11 mouse cellular contexts compared by ENCODE assay signal in the genomic region with DNA sequence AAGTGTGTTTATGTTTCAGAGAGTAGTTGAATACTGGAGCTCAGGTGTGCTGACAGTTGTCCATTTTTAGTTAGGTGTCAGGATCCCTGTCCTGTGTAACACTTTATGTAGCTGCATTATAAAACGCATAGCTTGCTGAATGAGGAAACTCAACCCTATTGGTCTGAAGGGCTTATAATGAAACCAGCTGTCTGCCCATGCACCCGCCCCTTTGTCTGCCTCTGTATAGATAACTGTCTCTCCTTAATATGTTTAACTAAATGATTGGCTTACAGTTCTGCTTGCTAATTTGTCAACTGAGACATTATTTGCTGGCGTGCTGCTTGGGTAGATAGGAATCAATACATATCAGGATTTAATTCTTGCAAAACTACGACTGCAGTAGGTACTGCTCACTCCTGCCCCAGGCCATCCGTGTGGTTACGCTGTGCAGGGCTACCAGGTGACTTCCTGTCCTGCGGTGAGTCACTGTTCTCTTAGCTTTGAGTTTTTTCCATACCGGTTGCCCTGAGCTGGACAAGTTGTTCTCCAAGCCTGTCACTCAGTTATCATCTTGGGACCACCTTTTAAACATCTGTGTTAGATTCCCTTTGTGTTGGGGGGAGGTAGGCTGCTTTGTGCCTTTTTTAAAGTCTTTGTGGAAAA. TPM values are rescaled to one million over a fixed set of nuclear protein-coding genes. Genes with fewer than 3 reads are reported as not detected.
DNase-seq lines count a peak whose midpoint lies in the region; ATAC-seq and TF ChIP-seq lines count a peak whose summit lies in the region.
"Had no signal": no experiment of that assay in that cellular context is flagged by ENCODE, and none has a peak within 500 bp of the region (broad histone marks: within the 10 kb centered on the region; RNA-seq: fewer than 3 reads in every experiment).

No protein-coding gene starts in this region.

- 55% methylated on average over 8 of the region's 8 CpGs for WGBS in lung, postnatal 0 days
- 76% methylated on average over 8 of the region's 8 CpGs for whole genome bisulfite sequencing in forebrain, embryonic 11.5 days

- TF ChIP-seq CTCF in lung, postnatal 0 days (IDR thresholded peaks at IDR 0.05), result no peak
- no peak for TF ChIP-seq CTCF in MEL (IDR thresholded peaks at IDR 0.05 in 2 of 3, conservative IDR thresholded peaks at IDR 0.05 in 1 of 3; ENCODE audit: control insufficient read depth in 1 of 3, insufficient read depth in 1 of 3, low read depth in 2 of 3, low read length in 3 of 3, poor library complexity in 1 of 3, severe bottlenecking in 1 of 3)

- H3K9me3 ChIP-seq in lung, postnatal 0 days (ENCODE audit: low read length), result no peaks in the 10 kb centered on the region
- H3K9me3 ChIP-seq in MEL (replicated peaks; ENCODE audit: insufficient read depth, low read length), result no peaks in the 10 kb centered on the region
- H3K9me3 ChIP-seq in forebrain, embryonic 11.5 days (ENCODE audit: control insufficient read depth, low read length), result no peaks in the 10 kb centered on the region

- H3K4me2 ChIP-seq in lung, postnatal 0 days (replicated peaks; ENCODE audit: low read depth, low read length), result no peak overlapping the region
- no peak overlapping the region for H3K4me2 ChIP-seq in forebrain, embryonic 11.5 days (ENCODE audit: low read depth, low read length, severe bottlenecking)

- TF ChIP-seq EP300 in lung, postnatal 0 days (IDR thresholded peaks at IDR 0.05), result no peak
- TF ChIP-seq EP300 in MEL (IDR thresholded peaks at IDR 0.05; ENCODE audit: low read depth in 1 of 2, low read length in 2 of 2), result no peak

- peaks cover 27% of the 10 kb centered on the region for H3K4me1 ChIP-seq in lung, postnatal 0 days (ENCODE audit: insufficient read depth, low read depth, low read length)
- H3K4me1 ChIP-seq in MEL (ENCODE audit: control insufficient read depth in 1 of 2, insufficient read depth in 2 of 2, low read length in 2 of 2), result peaks cover 22 to 38% of the 10 kb centered on the region in 2 experiments
- H3K4me1 ChIP-seq in forebrain, embryonic 11.5 days (replicated peaks; ENCODE audit: control insufficient read depth, insufficient read depth, low read length), result no peaks in the 10 kb centered on the region

- no peaks in the 10 kb centered on the region for H3K36me3 ChIP-seq in lung, postnatal 0 days (ENCODE audit: insufficient read depth, low read length)
- peaks cover 0 to 27% of the 10 kb centered on the region in 2 experiments; a peak in 2 of 4 replicates for H3K36me3 ChIP-seq in MEL (ENCODE audit: control insufficient read depth in 1 of 2, insufficient read depth in 2 of 2, low read length in 2 of 2)
- no peaks in the 10 kb centered on the region for H3K36me3 ChIP-seq in forebrain, embryonic 11.5 days (ENCODE audit: control insufficient read depth, insufficient read depth, low read length)

- DNase-seq in lung, postnatal 0 days (ENCODE audit: low spot score), result peak; percentile 63
- no peak for DNase-seq in lung, adult 18-20 months
- peak; percentile 81 for DNase-seq in MEL (ENCODE audit: low read depth, low spot score)
- DNase-seq in cerebellum, adult 8-10 months, result no peak
- no peak for DNase-seq in forebrain, embryonic 11.5 days (ENCODE audit: low spot score)
- DNase-seq in left cerebral cortex, postnatal 4 days, result no peak
- DNase-seq: kidney, adult 18-20 months had no signal

- H3K27ac ChIP-seq in lung, postnatal 0 days (ENCODE audit: low read length), result 0 out of 2 replicates have a peak overlapping the region, but pooled peaks have one; percentile 17
- H3K27ac ChIP-seq in MEL (ENCODE audit: control insufficient read depth, low read depth, low read length), result peak overlapping the region; percentile 11
- H3K27ac ChIP-seq in forebrain, embryonic 11.5 days (ENCODE audit: low read depth, low read length), result no peak overlapping the region

- H3K4me3 ChIP-seq in lung, postnatal 0 days (ENCODE audit: low read depth, low read length), result no peak overlapping the region
- H3K4me3 ChIP-seq in MEL (ENCODE audit: control insufficient read depth in 1 of 2, insufficient read depth in 1 of 2, low read depth in 2 of 2, low read length in 2 of 2), result peak overlapping the region; percentile 46 to 49
- no peak overlapping the region for H3K4me3 ChIP-seq in forebrain, embryonic 11.5 days (ENCODE audit: low read depth, low read length)

- H3K79me2 ChIP-seq in MEL (ENCODE audit: control insufficient read depth, insufficient read depth, low read length, poor library complexity), result no peaks in the 10 kb centered on the region

- no peak for TF ChIP-seq RAD21 in MEL (IDR thresholded peaks at IDR 0.05; ENCODE audit: low read depth, low read length)

- ATAC-seq in lung, postnatal 0 days, result peak; percentile 27; the same call in 1 of the 2 replicates
- ATAC-seq in inflammation-experienced regulatory T-cells, adult 6 months, result peak; percentile 80
- ATAC-seq in neutrophil, adult 5-6 weeks (ENCODE audit: extremely low read depth, insufficient number of reproducible peaks, low FRiP score, poor library complexity, severe bottlenecking), result peak; percentile 51
- no peak for ATAC-seq in forebrain, embryonic 11.5 days (replicated peaks; ENCODE audit: low FRiP score)
- ATAC-seq: Patski had no signal

- no peak for TF ChIP-seq POLR2A in MEL (IDR thresholded peaks at IDR 0.05; ENCODE audit: control insufficient read depth in 1 of 2, insufficient read depth in 1 of 2, low read depth in 1 of 2, low read length in 2 of 2, poor library complexity in 1 of 2)

- no peak overlapping the region for H3K9ac ChIP-seq in lung, postnatal 0 days (replicated peaks; ENCODE audit: low read depth)
- peak overlapping the region; percentile 2; the same call in 1 of the 2 replicates for H3K9ac ChIP-seq in MEL (ENCODE audit: control insufficient read depth, low read depth, low read length, poor library complexity, severe bottlenecking)
- no peak overlapping the region for H3K9ac ChIP-seq in forebrain, embryonic 11.5 days (ENCODE audit: low read length)

- intact Hi-C loops in left cerebral cortex, postnatal 4 days (cut with DNase I), result no loop called here

- H3K27me3 ChIP-seq in lung, postnatal 0 days (replicated peaks; ENCODE audit: insufficient read depth, low read length), result no peaks in the 10 kb centered on the region
- H3K27me3 ChIP-seq in MEL (ENCODE audit: control insufficient read depth in 1 of 2, insufficient read depth in 2 of 2, low read length in 2 of 2), result no peaks in the 10 kb centered on the region
- H3K27me3 ChIP-seq in forebrain, embryonic 11.5 days (ENCODE audit: control insufficient read depth, insufficient read depth, low read length), result no peaks in the 10 kb centered on the region
- H3K27me3 ChIP-seq: Patski had no signal

TF ChIP-seq in MEL, 35 proteins besides CTCF, POLR2A, EP300 and RAD21:
- peak; percentile 81 for TF ChIP-seq GATA1 (IDR thresholded peaks at IDR 0.05; ENCODE audit: low read depth, low read length)
- peak; percentile 8; the same call in 1 of the 2 replicates for TF ChIP-seq BHLHE40 (IDR thresholded peaks at IDR 0.05; ENCODE audit: borderline replicate concordance, low read depth, low read length)
- TF ChIP-seq RCOR1 (IDR thresholded peaks at IDR 0.05; ENCODE audit: low read depth, low read length), result 0 out of 2 replicates have a peak, but pooled peaks have one; percentile 13
- 0 out of 2 replicates have a peak, but pooled peaks have one; percentile 27 for TF ChIP-seq TCF12 (IDR thresholded peaks at IDR 0.05; ENCODE audit: low read depth, low read length)
- peak; percentile 51; the same call in 1 of the 2 replicates for TF ChIP-seq SIN3A (IDR thresholded peaks at IDR 0.05; ENCODE audit: low read length)
- peak; percentile 69; the same call in 1 of the 2 replicates for TF ChIP-seq MAFK (IDR thresholded peaks at IDR 0.05; ENCODE audit: borderline replicate concordance, low read depth, low read length)
- TF ChIP-seq CHD1 (IDR thresholded peaks at IDR 0.05; ENCODE audit: low read depth, low read length), result no peak
- TF ChIP-seq ETS1 (IDR thresholded peaks at IDR 0.05; ENCODE audit: low read depth, low read length), result peak; percentile 85
- TF ChIP-seq POLR2AphosphoS5 (IDR thresholded peaks at IDR 0.05; ENCODE audit: borderline replicate concordance, low read depth, low read length), result no peak
- no peak for TF ChIP-seq UBTF (IDR thresholded peaks at IDR 0.05; ENCODE audit: borderline replicate concordance, insufficient read depth, low read depth, low read length)
- peak; percentile 27; the same call in 1 of the 2 replicates for TF ChIP-seq USF1 (IDR thresholded peaks at IDR 0.05; ENCODE audit: low read depth, low read length)

RNA-seq across cellular contexts. Expression of a gene that starts 13.4 kb away (rescaled TPM):
- 54.6 and 55.3 TPM in 2 replicates for polyA plus RNA-seq in lung, postnatal 0 days (2015; fragmentation: Nextera tagmentation; extraction: Ambion mirVana)
- 7.3 and 7.6 TPM in 2 replicates for total RNA-seq in MEL (2012; rRNA removed)
- polyA plus RNA-seq in MEL (2012; ENCODE audit: insufficient read depth in 1 of 2, insufficient read length in 2 of 2, low read depth in 1 of 2, low replicate concordance in 2 of 2, missing spikeins in 1 of 2), result 10 to 100 TPM in 1 of 2 experiments, not detected in 1; 40.5 TPM
- polyA plus RNA-seq in inflammation-experienced regulatory T-cells, adult 6 months (2017; shearing (Covaris generic)), result 10 to 100 TPM; 55.1 to 93.1 (median 65.4) TPM
- total RNA-seq in neutrophil, adult 5-6 weeks (2017), result 43.6 and 47.0 TPM in 2 replicates
- polyA plus RNA-seq in forebrain, embryonic 11.5 days (2014; fragmentation: Nextera tagmentation; extraction: Ambion mirVana), result 3.6 and 5.0 TPM in 2 replicates
- total RNA-seq in left cerebral cortex, postnatal 4 days (2021), result 1 to 10 TPM; 7.3 to 9.2 TPM

RNA-seq across cellular contexts. Expression of a gene that starts 47.5 kb away (rescaled TPM):
- 5.1 and 13.2 TPM in 2 replicates for polyA plus RNA-seq in lung, postnatal 0 days (2015; fragmentation: Nextera tagmentation; extraction: Ambion mirVana)
- not detected in 2 replicates for total RNA-seq in MEL (2012; rRNA removed)
- polyA plus RNA-seq in MEL (2012; ENCODE audit: insufficient read depth in 1 of 2, insufficient read length in 2 of 2, low read depth in 1 of 2, low replicate concordance in 2 of 2, missing spikeins in 1 of 2), result not detected
- polyA plus RNA-seq in inflammation-experienced regulatory T-cells, adult 6 months (2017; shearing (Covaris generic)), result not detected
- not detected in 2 replicates for total RNA-seq in neutrophil, adult 5-6 weeks (2017)
- polyA plus RNA-seq in forebrain, embryonic 11.5 days (2014; fragmentation: Nextera tagmentation; extraction: Ambion mirVana), result not detected in 2 replicates
- total RNA-seq in left cerebral cortex, postnatal 4 days (2021), result 1 to 10 TPM in 1 of 2 experiments, not detected in 1; 1.0 TPM
- polyA plus RNA-seq: heart, embryonic 14.5 days; Patski had no signal

Comparison
In these comparisons a context has a peak if more than half of its experiments do, and no peak if none do; other contexts are left out.
1. DNase-seq: peak in lung, postnatal 0 days (single experiment) and MEL (single experiment); none in lung, adult 18-20 months (0 of 2), cerebellum, adult 8-10 months (single experiment), forebrain, embryonic 11.5 days (single experiment) and left cerebral cortex, postnatal 4 days (single experiment).
2. H3K4me3 ChIP-seq: peak in MEL (2 of 2); none in lung, postnatal 0 days (single experiment) and forebrain, embryonic 11.5 days (single experiment).